Mouse (Mus musculus) ES-Bruce4 (cell line): Measurements from ENCODE around the gene Plch1.

Experiments used
- CTCF ChIP-seq: IDR thresholded peaks from one replicate; pipeline ENCODE4 v1.8.1; 2011; ENCODE audit warnings: low read depth, low read length
- EP300 ChIP-seq: IDR thresholded peaks from 2 replicates; pipeline ENCODE4 v1.6.1; 2011; ENCODE audit warnings: low read depth, low read length; ENCODE audit not compliant: insufficient read depth
- POLR2A ChIP-seq: IDR thresholded peaks from one replicate; pipeline ENCODE4 v1.8.1; 2011; ENCODE audit warnings: low read length; ENCODE audit not compliant: insufficient read depth

GRCm38 (mm10) chr3:63872818-63873217 lies 26.5 kb downstream of the Plch1 start:
- TF ChIP-seq CTCF (no peak), POLR2A (no peak), EP300 (no peak)
